Mouse (Mus musculus): ENCODE data around the gene Terb2.

DNA sequence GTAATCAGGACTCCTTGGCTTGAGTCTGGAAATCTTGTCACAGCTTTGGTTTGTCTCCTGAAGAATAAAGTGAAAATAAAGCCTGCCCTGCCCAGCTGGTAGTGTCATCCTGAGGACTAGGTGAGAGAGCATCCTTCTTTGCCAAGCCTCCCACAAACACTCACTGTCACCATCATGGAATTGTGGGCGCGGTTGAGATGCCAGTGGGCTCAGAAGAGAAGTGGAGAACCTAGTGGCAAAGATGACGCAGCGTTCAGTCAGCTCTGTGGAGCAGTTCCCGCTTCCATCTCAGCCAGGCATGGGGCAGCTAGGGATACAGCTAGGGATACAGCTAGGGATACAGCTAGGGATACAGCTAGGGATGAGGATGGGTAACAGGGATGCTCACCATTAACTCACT, 69.9 kb downstream of the Terb2 start:
- TF ChIP-seq CTCF (IDR thresholded peaks at IDR 0.05), result no peak
- TF ChIP-seq EP300 (IDR thresholded peaks at IDR 0.05), result no peak
